Mouse (Mus musculus): Measurements from ENCODE around the gene Slc25a45. TPM values are rescaled to one million over a fixed set of nuclear protein-coding genes. Genes with fewer than 3 reads are reported as not detected.
"Not testable (repeated sequence)": the region's sequence is repeated elsewhere in the genome, so short reads cannot be mapped to it uniquely, and the experiment has no call there.

Gene Slc25a45
- polyA plus RNA-seq, 1 experiment = 57.9 TPM

DNA sequence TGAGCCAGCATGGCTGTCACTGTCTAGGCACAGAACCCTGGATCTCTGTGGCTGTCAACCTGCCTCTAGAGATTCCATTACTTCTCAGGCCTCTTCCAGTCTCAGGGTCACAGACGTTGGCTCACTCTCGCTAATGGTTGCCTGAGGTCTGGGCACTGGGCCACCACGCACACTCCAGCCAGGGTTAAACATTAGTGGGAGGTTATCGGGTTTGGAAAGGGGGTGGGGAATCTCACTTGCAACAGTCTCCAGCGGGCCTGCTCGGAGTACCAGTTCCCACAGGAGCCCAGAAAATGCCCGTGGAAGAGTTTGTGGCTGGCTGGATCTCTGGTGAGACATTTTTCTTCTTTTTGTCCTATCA lies 734 bp downstream of the Slc25a45 start:
- Histone ChIP-seq H3K27me3 (ENCODE audit: control insufficient read depth, insufficient read depth, low read length) (no peaks in the 10 kb centered on the region), H3K4me1 (replicated peaks; ENCODE audit: control insufficient read depth, insufficient read depth, low read length) (peaks cover 35% of the 10 kb centered on the region), H3K36me3 (ENCODE audit: control insufficient read depth, insufficient read depth, low read length) (no peaks in the 10 kb centered on the region), H3K4me3 (ENCODE audit: control insufficient read depth, insufficient read depth, low read length) (no peak overlapping the region), H3K27ac (ENCODE audit: control insufficient read depth, insufficient read depth, low read length) (no peak overlapping the region)
- TF ChIP-seq CTCF (IDR thresholded peaks at IDR 0.05; ENCODE audit: borderline replicate concordance, control insufficient read depth, extremely low read depth, insufficient read depth, low read length, poor library complexity) (no peak), POLR2A (IDR thresholded peaks at IDR 0.05; ENCODE audit: control insufficient read depth, extremely low read depth, insufficient read depth, low read length, poor library complexity) (no peak)
- DNase-seq = no peak
- 35% methylated on average over 7 of the region's 7 CpGs for WGBS

DNA sequence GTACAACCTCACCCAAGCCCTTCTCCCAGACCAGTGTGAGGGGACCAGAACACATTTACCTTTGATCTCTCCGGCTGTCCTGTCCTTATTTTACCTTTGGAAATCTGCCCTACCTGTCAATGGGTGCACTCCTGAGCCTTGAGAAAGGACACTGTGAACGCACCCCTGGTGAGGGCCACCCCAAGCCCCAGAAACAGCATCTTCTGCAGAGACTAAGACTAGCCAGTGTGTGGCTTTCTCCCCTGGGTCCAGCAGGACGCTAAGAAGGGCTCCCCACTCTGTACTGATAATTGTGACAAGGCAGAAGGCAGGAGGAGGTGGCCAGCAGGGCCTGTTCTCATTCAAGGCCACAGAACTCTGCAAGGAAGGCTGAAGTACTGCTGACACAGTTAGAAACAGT lies 1.3 kb downstream of the Slc25a45 start:
- WGBS = 61% methylated on average over 3 of the region's 3 CpGs
- no peak for TF ChIP-seq POLR2A (IDR thresholded peaks at IDR 0.05; ENCODE audit: control insufficient read depth, extremely low read depth, insufficient read depth, low read length, poor library complexity)
- no peak for TF ChIP-seq CTCF (IDR thresholded peaks at IDR 0.05; ENCODE audit: borderline replicate concordance, control insufficient read depth, extremely low read depth, insufficient read depth, low read length, poor library complexity)
- H3K36me3 ChIP-seq (ENCODE audit: control insufficient read depth, insufficient read depth, low read length) = no peaks in the 10 kb centered on the region
- H3K4me1 ChIP-seq (replicated peaks; ENCODE audit: control insufficient read depth, insufficient read depth, low read length) = peaks cover 29% of the 10 kb centered on the region
- H3K27me3 ChIP-seq (ENCODE audit: control insufficient read depth, insufficient read depth, low read length) = no peaks in the 10 kb centered on the region
- H3K27ac ChIP-seq (ENCODE audit: control insufficient read depth, insufficient read depth, low read length) = no peak overlapping the region
- H3K4me3 ChIP-seq (ENCODE audit: control insufficient read depth, insufficient read depth, low read length) = no peak overlapping the region
- DNase-seq = no peak

DNA sequence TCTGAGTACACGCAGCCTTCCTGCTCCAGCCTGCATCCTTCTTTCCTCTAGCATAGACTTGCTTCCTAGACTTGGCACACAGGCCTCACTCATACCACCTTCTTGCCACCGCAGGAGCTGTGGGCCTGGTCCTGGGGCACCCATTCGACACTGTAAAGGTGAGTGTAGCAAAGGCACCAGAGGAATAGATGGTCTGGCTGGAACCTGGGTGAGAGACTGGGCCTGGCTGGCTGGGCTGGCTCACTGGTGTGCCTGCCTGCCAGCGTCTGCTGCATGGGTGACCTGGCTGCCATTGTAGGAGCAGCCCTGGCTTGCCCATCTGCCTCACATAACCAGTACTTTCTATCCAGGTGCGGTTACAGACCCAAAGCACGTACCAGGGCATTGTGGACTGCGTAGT lies 2.1 kb downstream of the Slc25a45 start:
- no peak overlapping the region for H3K4me3 ChIP-seq (ENCODE audit: control insufficient read depth, insufficient read depth, low read length)
- H3K36me3 ChIP-seq (ENCODE audit: control insufficient read depth, insufficient read depth, low read length) = no peaks in the 10 kb centered on the region
- no peak for DNase-seq
- 93% methylated on average over 7 of the region's 7 CpGs for WGBS
- H3K27me3 ChIP-seq (ENCODE audit: control insufficient read depth, insufficient read depth, low read length) = no peaks in the 10 kb centered on the region
- TF ChIP-seq CTCF (IDR thresholded peaks at IDR 0.05; ENCODE audit: borderline replicate concordance, control insufficient read depth, extremely low read depth, insufficient read depth, low read length, poor library complexity) (no peak), POLR2A (IDR thresholded peaks at IDR 0.05; ENCODE audit: control insufficient read depth, extremely low read depth, insufficient read depth, low read length, poor library complexity) (no peak)
- peaks cover 26% of the 10 kb centered on the region for H3K4me1 ChIP-seq (replicated peaks; ENCODE audit: control insufficient read depth, insufficient read depth, low read length)
- H3K27ac ChIP-seq (ENCODE audit: control insufficient read depth, insufficient read depth, low read length) = no peak overlapping the region

DNA sequence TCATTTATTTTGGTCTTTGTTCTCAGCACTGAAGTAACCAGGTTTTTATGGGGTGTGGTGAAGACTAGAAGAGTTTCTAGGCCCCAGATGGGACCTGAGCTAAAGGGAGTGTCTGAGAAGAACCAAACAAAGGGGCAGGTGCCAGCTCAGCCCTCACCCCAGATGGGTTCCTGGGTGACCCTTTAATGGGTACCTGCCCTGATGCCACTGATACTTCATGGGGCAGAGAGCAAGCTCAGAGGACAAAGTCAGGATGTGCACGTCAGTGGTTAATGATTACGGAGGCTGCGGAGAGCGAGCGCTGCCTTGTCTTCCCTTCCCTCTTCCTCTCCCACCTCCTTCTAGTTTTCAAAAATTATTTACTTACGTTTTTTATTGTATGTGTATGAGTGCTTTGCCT lies 3.5 kb downstream of the Slc25a45 start:
- H3K27me3 ChIP-seq (ENCODE audit: control insufficient read depth, insufficient read depth, low read length) = no peaks in the 10 kb centered on the region
- no peak overlapping the region for H3K27ac ChIP-seq (ENCODE audit: control insufficient read depth, insufficient read depth, low read length)
- WGBS = 100% methylated on average over 6 of the region's 6 CpGs
- TF ChIP-seq POLR2A (IDR thresholded peaks at IDR 0.05; ENCODE audit: control insufficient read depth, extremely low read depth, insufficient read depth, low read length, poor library complexity) (no peak), CTCF (IDR thresholded peaks at IDR 0.05; ENCODE audit: borderline replicate concordance, control insufficient read depth, extremely low read depth, insufficient read depth, low read length, poor library complexity) (no peak)
- DNase-seq = no peak
- peaks cover 20% of the 10 kb centered on the region for H3K4me1 ChIP-seq (replicated peaks; ENCODE audit: control insufficient read depth, insufficient read depth, low read length)
- H3K4me3 ChIP-seq (ENCODE audit: control insufficient read depth, insufficient read depth, low read length) = no peak overlapping the region
- H3K36me3 ChIP-seq (ENCODE audit: control insufficient read depth, insufficient read depth, low read length) = no peaks in the 10 kb centered on the region

DNA sequence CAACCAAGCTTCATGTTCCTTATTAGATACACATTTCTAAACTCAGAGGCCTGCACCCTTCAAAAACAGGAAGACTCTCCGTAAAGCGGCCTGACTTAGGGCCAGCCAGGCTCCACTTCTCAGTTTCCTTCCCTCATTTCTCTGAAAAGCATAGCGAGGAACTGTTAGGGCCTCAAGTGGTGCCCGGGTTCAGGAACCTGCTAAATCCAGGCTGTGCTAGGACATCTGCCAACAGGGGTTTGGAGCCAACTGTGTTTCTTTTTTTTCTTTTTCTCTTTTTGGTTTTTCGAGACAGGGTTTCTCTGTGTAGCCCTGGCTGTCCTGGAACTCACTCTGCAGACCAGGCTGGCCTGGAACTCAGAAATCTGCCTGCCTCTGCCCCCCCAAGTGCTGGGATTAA lies 4.5 kb downstream of the Slc25a45 start:
- WGBS = 59% methylated on average over 5 of the region's 5 CpGs
- not testable (repeated sequence) for DNase-seq; H3K4me3 ChIP-seq (ENCODE audit: control insufficient read depth, insufficient read depth, low read length); H3K36me3 ChIP-seq (ENCODE audit: control insufficient read depth, insufficient read depth, low read length); H3K27ac ChIP-seq (ENCODE audit: control insufficient read depth, insufficient read depth, low read length); H3K27me3 ChIP-seq (ENCODE audit: control insufficient read depth, insufficient read depth, low read length)
- peaks cover 19% of the 10 kb centered on the region for H3K4me1 ChIP-seq (replicated peaks; ENCODE audit: control insufficient read depth, insufficient read depth, low read length)

DNA sequence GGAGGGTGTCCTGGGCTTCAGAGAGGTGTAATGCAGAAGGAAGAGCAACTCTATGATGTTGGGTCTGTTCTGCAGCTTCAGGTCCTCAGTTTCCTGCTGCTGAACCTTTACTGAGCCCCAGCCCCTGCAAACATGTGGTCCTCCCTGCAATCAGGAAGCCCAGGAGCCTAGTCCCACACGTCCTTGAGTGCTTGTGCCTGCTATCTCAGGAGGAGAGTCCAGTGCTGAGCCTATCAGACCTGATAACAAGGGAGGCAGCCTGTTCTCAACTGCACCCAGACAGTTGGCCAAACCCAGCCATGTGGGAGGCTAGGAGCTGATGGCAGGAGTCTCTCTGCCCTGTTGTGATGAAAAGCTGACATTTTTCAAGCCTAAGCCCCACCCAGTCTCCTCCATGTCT lies 6.3 kb downstream of the Slc25a45 start:
- WGBS = 73% methylated on average over 1 of the region's 1 CpGs
- TF ChIP-seq POLR2A (IDR thresholded peaks at IDR 0.05; ENCODE audit: control insufficient read depth, extremely low read depth, insufficient read depth, low read length, poor library complexity) = no peak
- no peak for TF ChIP-seq CTCF (IDR thresholded peaks at IDR 0.05; ENCODE audit: borderline replicate concordance, control insufficient read depth, extremely low read depth, insufficient read depth, low read length, poor library complexity)
- H3K4me1 ChIP-seq (replicated peaks; ENCODE audit: control insufficient read depth, insufficient read depth, low read length) = peaks cover 4% of the 10 kb centered on the region; the same call in 1 of the 2 replicates

DNA sequence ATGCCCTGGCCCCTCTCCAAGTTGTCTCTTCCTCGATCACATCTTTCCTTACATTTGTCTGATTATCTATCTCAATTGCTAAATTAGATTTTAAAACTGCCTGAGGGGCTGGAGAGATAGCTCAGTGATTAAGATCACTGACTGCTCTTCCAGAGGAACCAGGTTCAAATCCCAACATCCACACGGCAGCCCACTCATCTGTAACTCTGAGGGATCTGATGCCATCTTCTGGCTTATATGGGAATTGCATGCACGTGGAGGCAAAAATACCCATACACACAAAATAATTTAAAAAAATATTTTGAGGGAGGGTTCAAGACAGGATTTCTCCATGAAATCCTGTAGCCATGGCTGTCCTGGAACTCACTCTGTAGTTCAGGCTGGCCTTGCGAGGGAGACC lies 8.2 kb downstream of the Slc25a45 start:
- no peak for DNase-seq
- H3K27me3 ChIP-seq (ENCODE audit: control insufficient read depth, insufficient read depth, low read length) = no peaks in the 10 kb centered on the region
- no peak overlapping the region for H3K27ac ChIP-seq (ENCODE audit: control insufficient read depth, insufficient read depth, low read length)
- H3K4me1 ChIP-seq (replicated peaks; ENCODE audit: control insufficient read depth, insufficient read depth, low read length) = peaks cover 2% of the 10 kb centered on the region; the same call in 1 of the 2 replicates
- H3K4me3 ChIP-seq (ENCODE audit: control insufficient read depth, insufficient read depth, low read length) = no peak overlapping the region
- H3K36me3 ChIP-seq (ENCODE audit: control insufficient read depth, insufficient read depth, low read length) = no peaks in the 10 kb centered on the region
- WGBS = 81% methylated on average over 4 of the region's 4 CpGs
- TF ChIP-seq CTCF (IDR thresholded peaks at IDR 0.05; ENCODE audit: borderline replicate concordance, control insufficient read depth, extremely low read depth, insufficient read depth, low read length, poor library complexity) (no peak), POLR2A (IDR thresholded peaks at IDR 0.05; ENCODE audit: control insufficient read depth, extremely low read depth, insufficient read depth, low read length, poor library complexity) (no peak)

More for the DNA sequence above, 6.3 kb downstream of the Slc25a45 start:
- H3K27me3 ChIP-seq (ENCODE audit: control insufficient read depth, insufficient read depth, low read length) = no peaks in the 10 kb centered on the region
- H3K4me3 ChIP-seq (ENCODE audit: control insufficient read depth, insufficient read depth, low read length) = no peak overlapping the region
- no peak for DNase-seq
- H3K27ac ChIP-seq (ENCODE audit: control insufficient read depth, insufficient read depth, low read length) = no peak overlapping the region
- H3K36me3 ChIP-seq (ENCODE audit: control insufficient read depth, insufficient read depth, low read length) = no peaks in the 10 kb centered on the region

All from thymus, adult 2 months (tissue).